Mouse (Mus musculus) intestine, embryonic 16.5 days (tissue): ENCODE results near the gene Rimkla. TPM values are rescaled to one million over a fixed set of nuclear protein-coding genes. Genes with fewer than 3 reads are reported as not detected.

Experiments
- ATAC-seq: fragments of 200-750 bp; cut with Nextera tagmentation; 2 replicates; pipeline ENCODE4 v1.8.0; 2017; ENCODE audit warnings: moderate TSS enrichment, moderate library complexity
- H3K27ac ChIP-seq: fragments of 300-500 bp; sonication (generic); 2 replicates; pipeline ENCODE4 v1.5.1; 2014; ENCODE audit warnings: mild to moderate bottlenecking, low read length
- H3K27me3 ChIP-seq: fragments of 300-500 bp; sonication (generic); replicated peaks from 2 replicates; pipeline ENCODE4 v1.6.1; 2014; ENCODE audit warnings: low read length, control low read depth, mixed read lengths; ENCODE audit not compliant: control insufficient read depth, insufficient read depth
- H3K36me3 ChIP-seq: fragments of 300-500 bp; sonication (generic); 2 replicates; pipeline ENCODE4 v1.6.1; 2014; ENCODE audit warnings: low read length, control low read depth; ENCODE audit not compliant: control insufficient read depth, insufficient read depth
- H3K4me1 ChIP-seq: fragments of 300-500 bp; sonication (generic); 2 replicates; pipeline ENCODE4 v1.6.1; 2014; ENCODE audit warnings: low read length, control low read depth, mixed read lengths; ENCODE audit not compliant: control insufficient read depth, insufficient read depth
- H3K4me2 ChIP-seq: fragments of 300-500 bp; sonication (generic); 2 replicates; pipeline ENCODE4 v1.6.1; 2014; ENCODE audit warnings: low read depth, low read length, control low read depth
- H3K4me3 ChIP-seq: fragments of 300-500 bp; sonication (generic); 2 replicates; pipeline ENCODE4 v1.5.1; 2014; ENCODE audit warnings: mild to moderate bottlenecking, low read length
- H3K9ac ChIP-seq: fragments of 300-500 bp; sonication (generic); 2 replicates; pipeline ENCODE4 v1.6.1; 2014; ENCODE audit warnings: low read depth, low read length
- H3K9me3 ChIP-seq: fragments of 300-500 bp; sonication (generic); 2 replicates; pipeline ENCODE4 v1.6.1; 2016; ENCODE audit warnings: low read length, control low read depth; ENCODE audit not compliant: control insufficient read depth
- WGBS: fragments of 180-500 bp; shearing (Covaris S2); extraction: QIAGEN DNeasy Blood & Tissue Kit; methylation state at CpG from one replicate; pipeline ENCODE4 v1.1.7; 2014; 5-methylcytosine and 5-hydroxymethylcytosine counted together
- polyA plus RNA-seq: library from polyadenylated mRNA; unstranded; fragments of >200 nt; fragmentation: Nextera tagmentation; extraction: Ambion mirVana; gene quantifications from 2 replicates; pipeline ENCODE4 v1.2.1, GENCODE M21; 2015

Rimkla gene
- polyA plus RNA-seq, 1 experiment from 2014 or later: 0.62 TPM

GRCm38 (mm10) chr4:119427680-119428079, 64.7 kb downstream of the Rimkla start:
- H3K9ac ChIP-seq: no peak overlapping the region
- H3K4me3 ChIP-seq: no peak overlapping the region
- peaks cover 12% of the 10 kb centered on the region for H3K4me1 ChIP-seq
- H3K36me3 ChIP-seq: no peaks in the 10 kb centered on the region
- no peaks in the 10 kb centered on the region for H3K27me3 ChIP-seq
- no peak for ATAC-seq
- 55% methylated on average over 2 of the region's 2 CpGs for WGBS
- H3K9me3 ChIP-seq: no peaks in the 10 kb centered on the region
- H3K4me2 ChIP-seq: no peak overlapping the region
- H3K27ac ChIP-seq: no peak overlapping the region

- ATAC-seq: no peak
- Histone ChIP-seq H3K36me3 (no peaks in the 10 kb centered on the region), H3K27ac (no peak overlapping the region), H3K27me3 (no peaks in the 10 kb centered on the region), H3K4me2 (no peak overlapping the region), H3K9me3 (no peaks in the 10 kb centered on the region), H3K4me1 (peaks cover 20% of the 10 kb centered on the region), H3K4me3 (no peak overlapping the region), H3K9ac (no peak overlapping the region)
- 40% methylated on average over 2 of the region's 2 CpGs for WGBS
Measured at GRCm38 (mm10) chr4:119425601-119426000, 66.8 kb downstream of the Rimkla start.

- Histone ChIP-seq H3K9ac (no peak overlapping the region), H3K4me1 (peaks cover 20% of the 10 kb centered on the region), H3K4me3 (no peak overlapping the region), H3K4me2 (no peak overlapping the region), H3K27me3 (no peaks in the 10 kb centered on the region), H3K9me3 (no peaks in the 10 kb centered on the region), H3K36me3 (no peaks in the 10 kb centered on the region), H3K27ac (no peak overlapping the region)
- no peak for ATAC-seq
- 93% methylated on average over 2 of the region's 2 CpGs for WGBS
Measured at GRCm38 (mm10) chr4:119425077-119425476, 67.4 kb downstream of the Rimkla start.

GRCm38 (mm10) chr4:119422294-119422964, 70.0 kb downstream of the Rimkla start, which contains the start of the genes Ppcs and Zmynd12:
Ppcs (minus strand) TSS chr4:119422420.
Zmynd12 (plus strand) TSS chr4:119422814.
- peak within 1 kb of the TSS; percentile 72 for H3K4me2 ChIP-seq
- no peaks in the 10 kb centered on the region; the same call in 1 of the 2 replicates for H3K36me3 ChIP-seq
- peak within 1 kb of the TSS; percentile 94 for H3K9ac ChIP-seq
- H3K4me3 ChIP-seq: peak within 1 kb of the TSS; percentile 81
- no peaks in the 10 kb centered on the region for H3K9me3 ChIP-seq
- under 1% methylated on average over 52 of the region's 52 CpGs for WGBS
- no peaks in the 10 kb centered on the region for H3K27me3 ChIP-seq
- peaks cover 20% of the 10 kb centered on the region for H3K4me1 ChIP-seq
- H3K27ac ChIP-seq: peak within 1 kb of the TSS; percentile 95
- peak; percentile 98 for ATAC-seq

DNA sequence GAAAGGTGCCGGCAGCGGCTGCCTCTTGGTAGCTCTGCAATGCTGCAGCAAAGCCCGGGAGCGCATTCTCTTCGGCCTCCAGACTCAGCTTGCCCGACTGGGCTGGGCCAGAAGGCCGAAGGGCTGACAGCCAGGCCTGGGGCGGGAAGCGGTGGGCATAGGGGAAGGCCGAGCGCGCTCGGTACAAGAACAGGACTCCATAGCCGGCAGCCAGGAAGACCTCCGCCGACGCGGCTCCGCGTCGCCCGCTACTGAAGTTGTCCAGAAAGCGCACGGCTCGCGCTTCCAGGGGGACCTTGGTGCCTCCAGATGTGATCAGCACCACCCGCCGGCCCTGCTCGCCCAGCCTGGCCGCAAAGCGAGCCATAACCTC, 70.5 kb downstream of the Rimkla start:
- H3K9ac ChIP-seq: peak overlapping the region; percentile 94
- H3K4me1 ChIP-seq: peaks cover 20% of the 10 kb centered on the region
- no peaks in the 10 kb centered on the region for H3K9me3 ChIP-seq
- under 1% methylated on average over 31 of the region's 31 CpGs for WGBS
- H3K4me3 ChIP-seq: peak overlapping the region; percentile 81
- peak overlapping the region; percentile 95 for H3K27ac ChIP-seq
- no peaks in the 10 kb centered on the region; the same call in 1 of the 2 replicates for H3K36me3 ChIP-seq
- H3K27me3 ChIP-seq: no peaks in the 10 kb centered on the region
- peak; percentile 62 for ATAC-seq
- H3K4me2 ChIP-seq: peak overlapping the region; percentile 72

DNA sequence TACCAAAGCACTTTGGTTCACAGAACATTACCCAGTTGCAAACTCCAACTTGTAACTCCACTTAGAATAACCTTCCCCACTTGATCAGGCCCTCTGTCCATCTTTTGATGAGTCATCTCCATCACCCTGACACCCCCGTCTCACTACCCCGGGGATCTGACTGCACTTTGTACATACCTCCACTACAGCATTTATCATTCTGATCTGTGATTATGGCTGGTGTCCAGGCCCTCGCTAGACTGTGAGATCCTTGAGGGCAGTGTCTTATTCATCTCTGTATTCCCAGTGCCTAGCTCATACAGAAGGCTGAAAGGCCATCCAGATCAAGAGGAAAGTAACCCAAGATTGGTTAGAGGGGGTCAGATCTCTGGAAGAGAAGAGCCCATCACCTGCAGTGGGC, 71.2 kb downstream of the Rimkla start:
- peak overlapping the region; percentile 94 for H3K9ac ChIP-seq
- H3K4me2 ChIP-seq: peak overlapping the region; percentile 72
- no peaks in the 10 kb centered on the region for H3K9me3 ChIP-seq
- H3K36me3 ChIP-seq: no peaks in the 10 kb centered on the region; the same call in 1 of the 2 replicates
- H3K27me3 ChIP-seq: no peaks in the 10 kb centered on the region
- no peak for ATAC-seq
- 27% methylated on average over 3 of the region's 3 CpGs for WGBS
- peak overlapping the region; percentile 81 for H3K4me3 ChIP-seq
- no peak overlapping the region; the same call in 1 of the 2 replicates for H3K27ac ChIP-seq
- peaks cover 20% of the 10 kb centered on the region for H3K4me1 ChIP-seq

DNA sequence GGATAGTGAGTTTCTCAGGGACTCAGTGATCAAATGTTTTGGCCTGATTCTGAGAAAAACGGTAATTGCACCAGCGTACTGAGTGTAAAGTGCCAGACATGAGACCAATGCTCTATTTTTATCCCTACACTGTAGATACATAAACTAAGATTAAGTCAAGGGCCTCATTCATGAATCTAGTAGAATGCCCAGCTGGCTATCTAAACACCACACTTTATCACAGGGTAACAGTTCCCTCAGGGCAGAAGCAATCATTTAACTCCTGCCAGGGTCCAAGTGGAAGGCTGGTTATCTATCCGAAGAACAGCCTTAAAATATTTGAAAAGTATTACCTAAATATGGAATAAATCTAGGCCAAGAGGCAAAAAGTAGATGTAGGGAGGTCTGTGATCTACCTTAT, 74.5 kb downstream of the Rimkla start:
- no peak overlapping the region for H3K27ac ChIP-seq
- H3K27me3 ChIP-seq: no peaks in the 10 kb centered on the region
- no peak overlapping the region for H3K4me3 ChIP-seq
- no peak overlapping the region for H3K4me2 ChIP-seq
- peaks cover 15% of the 10 kb centered on the region for H3K4me1 ChIP-seq
- no peaks in the 10 kb centered on the region; the same call in 1 of the 2 replicates for H3K36me3 ChIP-seq
- WGBS: 86% methylated on average over 3 of the region's 3 CpGs
- no peak for ATAC-seq
- no peak overlapping the region for H3K9ac ChIP-seq
- no peaks in the 10 kb centered on the region for H3K9me3 ChIP-seq

GRCm38 (mm10) chr4:119417270-119417669, 75.2 kb downstream of the Rimkla start:
- Histone ChIP-seq H3K4me2 (no peak overlapping the region), H3K27me3 (no peaks in the 10 kb centered on the region), H3K9me3 (no peaks in the 10 kb centered on the region), H3K4me1 (peaks cover 13% of the 10 kb centered on the region), H3K27ac (no peak overlapping the region), H3K36me3 (no peaks in the 10 kb centered on the region; the same call in 1 of the 2 replicates), H3K9ac (no peak overlapping the region), H3K4me3 (no peak overlapping the region)
- no peak for ATAC-seq
- 77% methylated on average over 3 of the region's 3 CpGs for WGBS
